Mouse (Mus musculus): ENCODE data around the gene Pnck. TPM values are rescaled to one million over a fixed set of nuclear protein-coding genes. Genes with fewer than 3 reads are reported as not detected.

The Pnck gene
- total RNA-seq, 1 experiment: 2.0 TPM

- Histone ChIP-seq H3K4me3 (ENCODE audit: insufficient read depth in 1 of 2, low read depth in 1 of 2, low read length in 2 of 2, poor library complexity in 1 of 2, severe bottlenecking in 1 of 2) (peak overlapping the region; percentile 66 to 91), H3K27ac (ENCODE audit: insufficient read depth, low read depth, low read length, poor library complexity, severe bottlenecking) (no peak overlapping the region), H3K9ac (ENCODE audit: insufficient read depth, low read depth, low read length, poor library complexity, severe bottlenecking) (peak overlapping the region; percentile 79), H3K4me1 (ENCODE audit: control insufficient read depth in 2 of 2, insufficient read depth in 2 of 2, low read length in 2 of 2, poor library complexity in 1 of 2) (peaks cover 0 to 8% of the 10 kb centered on the region in 2 experiments; a peak in 1 of 4 replicates), H3K9me3 (ENCODE audit: control insufficient read depth, insufficient read depth, low read depth, low read length) (no peaks in the 10 kb centered on the region), H3K36me3 (ENCODE audit: control insufficient read depth, insufficient read depth, low read length, poor library complexity, severe bottlenecking) (peaks cover 25% of the 10 kb centered on the region)
- in situ Hi-C loops (cut with MboI; ENCODE audit: low sequenced_read_pairs in 2 of 2, unreplicated experiment in 2 of 2): loop anchor here in 1 of 2 experiments (25.0 kb wide), 1 partner anchor 637 kb away; the partner anchor contains the start of gene Pnma5
- TF ChIP-seq HCFC1 (IDR thresholded peaks at IDR 0.05; ENCODE audit: borderline replicate concordance, insufficient read depth, low read length): no peak
- no peak for DNase-seq (ENCODE audit: low read depth, low spot score)
Measured at GRCm38 (mm10) chrX:73673968-73674661, 14.2 kb upstream of the Pnck start.

GRCm38 (mm10) chrX:73673619-73673967 lies 13.7 kb upstream of the Pnck start:
- DNase-seq (ENCODE audit: low read depth, low spot score): no peak
- Histone ChIP-seq H3K27ac (ENCODE audit: insufficient read depth, low read depth, low read length, poor library complexity, severe bottlenecking) (no peak overlapping the region), H3K4me1 (ENCODE audit: control insufficient read depth in 2 of 2, insufficient read depth in 2 of 2, low read length in 2 of 2, poor library complexity in 1 of 2) (peaks cover 0 to 8% of the 10 kb centered on the region in 2 experiments; a peak in 1 of 4 replicates), H3K36me3 (ENCODE audit: control insufficient read depth, insufficient read depth, low read length, poor library complexity, severe bottlenecking) (peaks cover 22% of the 10 kb centered on the region), H3K9me3 (ENCODE audit: control insufficient read depth, insufficient read depth, low read depth, low read length) (no peaks in the 10 kb centered on the region), H3K9ac (ENCODE audit: insufficient read depth, low read depth, low read length, poor library complexity, severe bottlenecking) (peak overlapping the region; percentile 79), H3K4me3 (ENCODE audit: insufficient read depth in 1 of 2, low read depth in 1 of 2, low read length in 2 of 2, poor library complexity in 1 of 2, severe bottlenecking in 1 of 2) (peak overlapping the region; percentile 66 to 91)
- in situ Hi-C loops (cut with MboI; ENCODE audit: low sequenced_read_pairs in 2 of 2, unreplicated experiment in 2 of 2): loop anchor here in 1 of 2 experiments (25.0 kb wide), 1 partner anchor 636 kb away; the partner anchor contains the start of gene Pnma5
- TF ChIP-seq HCFC1 (IDR thresholded peaks at IDR 0.05; ENCODE audit: borderline replicate concordance, insufficient read depth, low read length): no peak
- no peak for TF ChIP-seq MAFK (IDR thresholded peaks at IDR 0.05; ENCODE audit: insufficient read depth, low read depth, low read length)
- no peak for TF ChIP-seq ZNF384 (IDR thresholded peaks at IDR 0.05; ENCODE audit: low read depth, low read length)
- TF ChIP-seq CHD2 (IDR thresholded peaks at IDR 0.05; ENCODE audit: low read depth, low read length): no peak

- no peak within 1 kb of the TSS; the same call in 1 of the 2 replicates for H3K27ac ChIP-seq (ENCODE audit: insufficient read depth, low read depth, low read length, poor library complexity, severe bottlenecking)
- H3K9me3 ChIP-seq (ENCODE audit: control insufficient read depth, insufficient read depth, low read depth, low read length): no peaks in the 10 kb centered on the region
- no peak for TF ChIP-seq MAFK (IDR thresholded peaks at IDR 0.05; ENCODE audit: insufficient read depth, low read depth, low read length)
- no peak for TF ChIP-seq CHD2 (IDR thresholded peaks at IDR 0.05; ENCODE audit: low read depth, low read length)
- no peak for TF ChIP-seq HCFC1 (IDR thresholded peaks at IDR 0.05; ENCODE audit: borderline replicate concordance, insufficient read depth, low read length)
- no peak for TF ChIP-seq ZC3H11A (IDR thresholded peaks at IDR 0.05; ENCODE audit: borderline replicate concordance, low read depth, low read length)
Measured at GRCm38 (mm10) chrX:73672879-73673618, 13.1 kb upstream of the Pnck start, which contains the start of gene Slc6a8. TSS of gene Slc6a8 (plus strand) at chrX:73673150.

GRCm38 (mm10) chrX:73672031-73672431 lies 12.1 kb upstream of the Pnck start:
- TF ChIP-seq ZC3H11A (IDR thresholded peaks at IDR 0.05; ENCODE audit: borderline replicate concordance, low read depth, low read length) (no peak), CHD2 (IDR thresholded peaks at IDR 0.05; ENCODE audit: low read depth, low read length) (no peak), HCFC1 (IDR thresholded peaks at IDR 0.05; ENCODE audit: borderline replicate concordance, insufficient read depth, low read length) (no peak), ZNF384 (IDR thresholded peaks at IDR 0.05; ENCODE audit: low read depth, low read length) (no peak), MAFK (IDR thresholded peaks at IDR 0.05; ENCODE audit: insufficient read depth, low read depth, low read length) (no peak)
- in situ Hi-C loops (cut with MboI; ENCODE audit: low sequenced_read_pairs in 2 of 2, unreplicated experiment in 2 of 2): loop anchor here in 1 of 2 experiments (25.0 kb wide), 1 partner anchor 635 kb away; the partner anchor contains the start of gene Pnma5
- H3K4me1 ChIP-seq (ENCODE audit: control insufficient read depth in 2 of 2, insufficient read depth in 2 of 2, low read length in 2 of 2, poor library complexity in 1 of 2): peaks cover 0 to 8% of the 10 kb centered on the region in 2 experiments; a peak in 1 of 4 replicates
- H3K9me3 ChIP-seq (ENCODE audit: control insufficient read depth, insufficient read depth, low read depth, low read length): no peaks in the 10 kb centered on the region
- no peak overlapping the region; the same call in 1 of the 2 replicates for H3K27ac ChIP-seq (ENCODE audit: insufficient read depth, low read depth, low read length, poor library complexity, severe bottlenecking)
- H3K9ac ChIP-seq (ENCODE audit: insufficient read depth, low read depth, low read length, poor library complexity, severe bottlenecking): 0 out of 2 replicates have a peak overlapping the region, but pooled peaks have one; percentile 43
- DNase-seq (ENCODE audit: low read depth, low spot score): peak; percentile 68
- peak overlapping the region in 1 of 2 experiments; percentile 67; a peak in 3 of 4 replicates for H3K4me3 ChIP-seq (ENCODE audit: insufficient read depth in 1 of 2, low read depth in 1 of 2, low read length in 2 of 2, poor library complexity in 1 of 2, severe bottlenecking in 1 of 2)
- H3K36me3 ChIP-seq (ENCODE audit: control insufficient read depth, insufficient read depth, low read length, poor library complexity, severe bottlenecking): peaks cover 14% of the 10 kb centered on the region

More at GRCm38 (mm10) chrX:73672879-73673618, 13.1 kb upstream of the Pnck start, which contains the start of gene Slc6a8:
- peaks cover 22% of the 10 kb centered on the region for H3K36me3 ChIP-seq (ENCODE audit: control insufficient read depth, insufficient read depth, low read length, poor library complexity, severe bottlenecking)
- in situ Hi-C loops (cut with MboI; ENCODE audit: low sequenced_read_pairs in 2 of 2, unreplicated experiment in 2 of 2): loop anchor here in 1 of 2 experiments (25.0 kb wide), 1 partner anchor 636 kb away; the partner anchor contains the start of gene Pnma5
- H3K4me3 ChIP-seq (ENCODE audit: insufficient read depth in 1 of 2, low read depth in 1 of 2, low read length in 2 of 2, poor library complexity in 1 of 2, severe bottlenecking in 1 of 2): peak within 1 kb of the TSS; percentile 67 to 91
- peak; percentile 34 for DNase-seq (ENCODE audit: low read depth, low spot score)
- H3K9ac ChIP-seq (ENCODE audit: insufficient read depth, low read depth, low read length, poor library complexity, severe bottlenecking): peak within 1 kb of the TSS; percentile 86
- peaks cover 0 to 8% of the 10 kb centered on the region in 2 experiments; a peak in 1 of 4 replicates for H3K4me1 ChIP-seq (ENCODE audit: control insufficient read depth in 2 of 2, insufficient read depth in 2 of 2, low read length in 2 of 2, poor library complexity in 1 of 2)

Data from ES-E14 (cell line).